Mouse (Mus musculus) bone marrow macrophage, adult 2 months (primary cell): ENCODE measurements around the gene Hsd3b5. TPM values are rescaled to one million over a fixed set of nuclear protein-coding genes. Genes with fewer than 3 reads are reported as not detected.
"Not testable (repeated sequence)": the region's sequence is repeated elsewhere in the genome, so short reads cannot be mapped to it uniquely, and the experiment has no call there.

Experiments
- H3K27ac ChIP-seq: 2 replicates; pipeline ENCODE4 v1.5.1; 2012; ENCODE audit warnings: low read depth, low read length; ENCODE audit not compliant: insufficient read depth
- H3K4me1 ChIP-seq: 2 replicates; pipeline ENCODE4 v1.6.1; 2012; ENCODE audit warnings: low read length; ENCODE audit not compliant: control insufficient read depth, insufficient read depth
- H3K4me3 ChIP-seq: 2 replicates; pipeline ENCODE4 v1.5.1; 2012; ENCODE audit warnings: mild to moderate bottlenecking, low read length, moderate library complexity; ENCODE audit not compliant: insufficient read depth
- CTCF ChIP-seq: IDR thresholded peaks from 2 replicates; pipeline ENCODE4 v1.5.1; 2012; ENCODE audit warnings: low read depth, mild to moderate bottlenecking, low read length, moderate library complexity
- POLR2A ChIP-seq: IDR thresholded peaks from 2 replicates; pipeline ENCODE4 v1.6.1; 2012; ENCODE audit warnings: mild to moderate bottlenecking, low read depth, low read length, borderline replicate concordance
- polyA plus RNA-seq: library from polyadenylated mRNA; stranded (reverse); fragments of >200 nt; gene quantifications from 2 replicates; pipeline ENCODE4 v1.2.4, GENCODE M21; 2012; ENCODE audit not compliant: missing spikeins, insufficient read depth, insufficient read length

Gene Hsd3b5
- polyA plus RNA-seq = not detected in 2 replicates

DNA sequence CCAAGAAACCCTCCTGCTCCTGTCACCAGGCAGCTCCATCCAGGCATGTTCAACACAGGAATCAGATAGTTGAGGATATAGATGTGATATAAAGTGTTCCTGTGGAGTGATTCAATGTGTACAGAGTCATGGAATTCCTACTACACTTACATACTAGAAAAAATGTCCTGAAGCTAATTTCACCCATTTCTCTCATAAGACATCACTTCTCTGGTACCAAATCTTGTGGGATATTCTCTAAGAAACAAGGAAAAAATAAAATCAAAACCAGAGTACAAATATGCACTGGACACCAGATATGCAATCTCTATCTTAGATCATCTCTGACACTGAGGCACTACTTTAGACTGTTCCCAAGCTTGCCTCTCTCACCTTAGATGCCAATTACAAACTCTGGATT lies at the start of gene Hsd3b5:
Gene Hsd3b5 (minus strand): TSS at position 101 of the 400 bp plus-strand sequence.
- Histone ChIP-seq H3K4me3 (no peak within 1 kb of the TSS), H3K4me1 (no peaks in the 10 kb centered on the region), H3K27ac (no peak within 1 kb of the TSS)
- TF ChIP-seq POLR2A (no peak), CTCF (no peak)

DNA sequence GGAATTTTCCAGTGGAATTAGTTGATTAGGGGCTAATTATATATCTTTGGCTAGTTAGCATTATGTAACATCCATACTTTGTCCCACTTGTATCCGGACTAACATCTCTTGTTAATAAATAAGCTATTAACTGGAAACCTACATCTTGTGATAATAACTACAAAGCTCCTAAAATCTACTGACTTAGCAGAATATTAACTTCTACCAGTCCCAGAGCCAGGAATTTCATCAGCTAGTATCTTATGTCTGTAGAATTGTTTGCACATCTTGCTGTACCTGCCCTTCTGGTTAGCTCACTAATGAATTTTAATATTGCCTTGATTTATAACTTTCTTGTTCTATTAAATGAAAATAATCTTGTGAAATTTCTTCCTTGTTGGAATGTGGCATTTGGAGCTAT lies 5.1 kb upstream of the Hsd3b5 start:
- H3K4me3 ChIP-seq = no peak overlapping the region
- no peaks in the 10 kb centered on the region for H3K4me1 ChIP-seq
- TF ChIP-seq POLR2A = no peak
- no peak for TF ChIP-seq CTCF
- H3K27ac ChIP-seq = no peak overlapping the region

DNA sequence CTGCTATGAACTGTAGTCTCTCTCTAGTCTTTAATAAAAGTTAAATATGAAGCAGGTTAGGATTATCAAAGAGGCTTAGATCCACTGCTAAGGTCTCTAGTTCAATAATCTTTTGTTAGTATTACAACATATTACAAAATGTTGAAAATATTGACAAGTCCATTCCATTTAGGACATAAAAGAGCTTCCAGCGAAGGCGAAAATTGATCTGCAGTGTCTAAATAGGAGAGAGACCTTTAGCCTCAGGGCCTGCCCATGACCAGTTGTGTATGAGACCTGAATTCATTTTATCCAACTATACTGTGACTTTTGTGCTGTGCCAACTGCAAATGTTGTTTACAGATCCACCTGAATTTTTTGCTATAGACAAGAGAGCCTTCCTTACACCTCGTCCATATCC lies 419 bp downstream of the Hsd3b5 start:
- no peaks in the 10 kb centered on the region for H3K4me1 ChIP-seq
- H3K27ac ChIP-seq = no peak overlapping the region
- no peak overlapping the region for H3K4me3 ChIP-seq
- TF ChIP-seq CTCF = no peak
- no peak for TF ChIP-seq POLR2A

DNA sequence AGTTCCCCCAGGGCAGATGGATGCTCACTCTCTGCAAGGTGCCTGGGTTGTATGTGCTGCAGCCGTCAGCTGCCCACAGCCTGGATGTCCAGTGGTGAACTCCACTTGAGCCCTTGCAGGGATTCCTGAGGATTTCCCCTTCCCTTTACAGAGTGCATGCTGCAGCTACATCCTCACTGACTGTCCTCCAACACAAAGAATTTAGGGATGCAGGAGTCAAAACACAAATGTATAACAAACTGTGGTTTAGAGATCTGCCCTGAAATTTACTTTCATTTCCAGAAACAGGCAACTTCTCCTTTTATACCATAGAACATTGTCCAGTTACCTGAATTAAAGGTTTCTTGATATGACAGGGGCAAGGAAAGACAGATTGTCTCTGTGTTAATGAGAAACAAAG lies 13.3 kb downstream of the Hsd3b5 start:
- not testable (repeated sequence) for H3K4me1 ChIP-seq, H3K27ac ChIP-seq

GRCm38 (mm10) chr3:98616244-98616643 lies 13.8 kb downstream of the Hsd3b5 start:
- H3K27ac ChIP-seq, H3K4me1 ChIP-seq: not testable (repeated sequence)

More for the DNA sequence above, 13.3 kb downstream of the Hsd3b5 start:
- not testable (repeated sequence) for H3K4me3 ChIP-seq

DNA sequence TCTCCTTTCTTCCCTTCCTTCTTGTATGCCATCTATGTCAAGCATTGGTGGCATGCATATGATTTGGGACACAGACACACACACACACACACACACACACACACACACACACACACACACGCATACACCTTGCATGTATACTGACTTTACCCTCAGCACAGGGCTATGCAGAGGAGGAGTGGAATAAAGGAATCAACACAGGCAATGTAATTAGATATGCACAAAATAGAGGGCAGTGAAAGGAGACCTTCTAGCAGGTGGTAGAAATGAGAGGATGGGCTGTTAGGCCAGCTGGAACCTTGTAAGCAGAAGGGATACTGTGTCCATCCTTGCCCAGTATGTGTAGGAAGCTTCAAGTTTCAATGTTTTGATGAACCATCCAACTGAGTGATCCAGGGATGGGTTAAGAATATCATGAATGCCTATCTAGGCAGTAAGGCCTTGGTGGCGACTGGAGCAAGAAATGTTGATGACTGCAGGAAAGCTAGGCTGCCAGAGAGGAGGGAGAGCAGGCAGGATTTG lies 15.6 kb downstream of the Hsd3b5 start:
- H3K27ac ChIP-seq, H3K4me1 ChIP-seq, H3K4me3 ChIP-seq: not testable (repeated sequence)

More at GRCm38 (mm10) chr3:98616244-98616643, 13.8 kb downstream of the Hsd3b5 start:
- not testable (repeated sequence) for H3K4me3 ChIP-seq

- H3K27ac ChIP-seq = no peak overlapping the region
- H3K4me1 ChIP-seq = no peaks in the 10 kb centered on the region
- no peak overlapping the region for H3K4me3 ChIP-seq
- TF ChIP-seq CTCF = no peak
- no peak for TF ChIP-seq POLR2A
These were observed 16.1 kb downstream of the Hsd3b5 start for GRCm38 (mm10) chr3:98613963-98614362.

GRCm38 (mm10) chr3:98613540-98613939 lies 16.5 kb downstream of the Hsd3b5 start:
- not testable (repeated sequence) for H3K4me3 ChIP-seq, H3K4me1 ChIP-seq, H3K27ac ChIP-seq

GRCm38 (mm10) chr3:98588707-98589106 lies 41.3 kb downstream of the Hsd3b5 start, which contains the start of gene Gm10681:
Gm10681 (minus strand) TSS chr3:98588807.
- TF ChIP-seq POLR2A = no peak
- no peak for TF ChIP-seq CTCF
- Histone ChIP-seq H3K4me1 (no peaks in the 10 kb centered on the region), H3K4me3 (no peak within 1 kb of the TSS), H3K27ac (no peak within 1 kb of the TSS)

DNA sequence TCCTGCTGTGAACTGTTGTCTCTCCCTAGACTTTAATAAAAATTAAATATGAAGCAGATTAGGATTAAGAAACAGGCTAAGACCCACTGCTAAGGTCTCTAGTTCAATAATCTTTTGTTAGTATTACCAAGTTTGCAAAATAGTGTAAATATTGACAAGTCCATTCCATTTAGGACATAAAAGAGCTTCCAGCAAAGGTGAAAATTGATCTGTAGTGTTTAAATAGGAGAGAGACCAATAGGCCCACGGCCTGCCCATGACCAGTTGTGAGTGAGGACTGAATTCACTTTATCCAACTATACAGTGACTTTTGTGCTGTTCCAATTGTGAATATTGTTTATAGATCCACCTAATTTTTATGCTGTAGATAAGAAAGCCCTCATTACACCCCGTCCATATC lies 42.3 kb downstream of the Hsd3b5 start:
- Histone ChIP-seq H3K4me3 (no peak overlapping the region), H3K27ac (no peak overlapping the region), H3K4me1 (no peaks in the 10 kb centered on the region)
- TF ChIP-seq CTCF (no peak), POLR2A (no peak)

- not testable (repeated sequence) for H3K4me3 ChIP-seq, H3K27ac ChIP-seq, H3K4me1 ChIP-seq
These were observed 47.4 kb downstream of the Hsd3b5 start for GRCm38 (mm10) chr3:98582622-98583021.

- H3K4me1 ChIP-seq = not testable (repeated sequence)
These were observed 47.9 kb downstream of the Hsd3b5 start for GRCm38 (mm10) chr3:98582202-98582601.

GRCm38 (mm10) chr3:98581024-98581423 lies 49.0 kb downstream of the Hsd3b5 start:
- not testable (repeated sequence) for H3K27ac ChIP-seq, H3K4me1 ChIP-seq, H3K4me3 ChIP-seq

More at GRCm38 (mm10) chr3:98582202-98582601, 47.9 kb downstream of the Hsd3b5 start:
- H3K4me3 ChIP-seq, H3K27ac ChIP-seq: not testable (repeated sequence)
